Mouse (Mus musculus) cortical plate, adult 2 months (tissue): Measurements from ENCODE around the gene Dok3.

Experiments used
- CTCF ChIP-seq: fragments of 200-500 bp; IDR thresholded peaks from 2 replicates; pipeline ENCODE4 v1.5.1; 2011; ENCODE audit warnings: mild to moderate bottlenecking, control low read depth, low read length; ENCODE audit not compliant: insufficient read depth; ENCODE audit errors: extremely low read depth
- POLR2A ChIP-seq: fragments of 200-500 bp; IDR thresholded peaks from 2 replicates; pipeline ENCODE4 v1.6.1; 2011; ENCODE audit warnings: mild to moderate bottlenecking, low read length, control low read depth; ENCODE audit not compliant: insufficient read depth; ENCODE audit errors: extremely low read depth

DNA sequence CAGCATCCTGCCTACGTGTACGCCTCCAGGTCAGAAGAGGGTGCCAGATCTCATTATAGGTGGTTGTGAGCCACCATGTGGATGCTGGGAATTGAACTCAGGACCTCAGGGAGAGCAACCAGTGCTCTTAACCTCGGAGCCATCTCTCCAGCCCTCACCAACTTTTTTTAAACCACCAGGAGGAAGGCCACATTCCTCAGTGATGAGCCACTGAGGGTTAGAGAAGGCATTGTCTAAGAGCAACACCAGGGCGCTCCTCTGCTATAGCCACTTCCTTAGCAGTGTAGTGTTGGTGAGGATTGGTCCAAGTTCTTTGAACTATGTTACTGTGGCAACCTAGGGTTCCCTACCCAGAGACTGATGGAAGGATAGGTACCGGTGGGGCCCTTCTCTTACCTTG lies 53.3 kb downstream of the Dok3 start:
- TF ChIP-seq CTCF (no peak), POLR2A (no peak)
